Mouse (Mus musculus) B cell, adult 2 months (primary cell): Measurements from ENCODE around the gene Ngrn.

Experiments used
- DNase-seq, 2 experiments: peaks; one replicate each; pipeline ENCODE4 v3.0.0; 2022

Ngrn gene

DNA sequence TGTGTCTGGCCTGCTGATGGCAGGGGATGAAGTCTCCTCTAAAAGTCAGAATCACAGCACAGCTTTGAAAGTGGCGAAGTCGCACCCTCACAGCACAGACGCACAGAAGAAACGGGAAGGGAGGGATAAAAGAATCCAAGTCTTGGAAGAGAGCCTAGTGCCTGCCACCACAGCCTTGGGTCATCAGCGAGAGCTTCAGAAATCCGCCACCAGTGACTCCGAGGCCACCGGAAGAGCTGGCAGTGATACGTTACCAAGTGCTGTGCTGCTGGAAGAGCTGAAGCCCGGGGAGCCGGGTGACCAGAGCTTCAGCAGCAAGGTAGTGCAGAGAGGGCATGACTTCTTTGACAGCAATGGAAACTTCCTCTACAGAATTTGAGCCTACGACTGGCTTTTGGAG lies 3.6 kb downstream of the Ngrn start:
- no peak for DNase-seq

DNA sequence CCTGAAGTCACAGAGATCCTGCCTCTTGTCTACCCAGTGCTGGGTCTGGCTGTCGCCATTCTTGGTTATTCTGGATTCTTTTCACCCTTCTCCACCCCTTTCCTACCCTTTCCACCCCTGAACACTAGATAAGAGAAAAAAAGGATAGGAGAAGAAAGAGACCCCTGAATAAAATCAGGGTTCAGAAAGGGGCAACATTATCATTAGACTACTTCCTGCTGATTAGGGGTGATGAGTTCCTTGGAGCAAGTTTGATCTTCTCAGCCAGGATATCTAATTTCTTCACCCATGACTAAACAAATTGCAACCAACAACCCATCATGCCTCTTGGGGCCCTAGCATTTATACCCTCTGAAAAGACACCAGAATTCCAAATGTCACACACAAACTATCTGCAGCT lies 6.7 kb downstream of the Ngrn start:
- no peak for DNase-seq

DNA sequence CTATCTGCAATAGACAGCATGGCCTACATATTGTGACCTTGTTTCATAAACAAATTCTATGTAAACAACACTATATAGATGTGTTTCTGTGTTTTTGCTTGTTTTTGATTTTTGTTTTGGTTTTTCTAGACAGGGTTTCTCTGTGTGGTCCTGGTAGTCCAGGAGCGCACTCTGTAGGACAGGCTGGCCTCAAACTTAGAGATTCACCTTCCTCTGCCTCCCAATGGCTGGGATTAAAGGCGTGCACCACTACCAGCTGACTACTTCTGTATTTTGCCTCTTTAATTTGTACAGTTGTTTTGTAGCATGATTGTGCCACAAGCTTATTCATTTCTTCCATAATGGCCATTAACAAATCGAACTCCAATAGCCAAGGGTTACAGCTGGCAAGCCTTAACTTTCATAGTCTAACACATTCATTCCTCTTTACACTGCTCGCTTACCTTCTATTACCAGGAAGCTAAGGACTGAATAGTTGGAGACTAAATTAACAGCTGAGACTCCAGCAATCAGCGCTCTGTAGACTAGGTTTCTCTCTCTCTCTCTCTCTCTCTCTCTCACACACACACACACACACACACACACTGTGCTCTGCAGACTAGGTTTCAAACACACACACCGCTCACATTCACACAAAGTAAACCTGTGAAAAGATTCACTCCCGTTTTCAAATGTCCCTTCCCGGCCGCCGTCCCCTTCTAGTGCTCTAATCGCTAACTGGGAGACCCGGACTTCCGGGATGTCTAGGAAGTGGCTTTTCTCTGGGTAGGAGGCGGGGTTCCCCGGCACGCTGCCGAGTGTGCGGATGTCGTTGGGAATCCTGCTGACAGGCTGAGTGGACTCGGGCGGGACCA lies 8.1 kb downstream of the Ngrn start, which contains the start of gene Vps33b:
Gene Vps33b, plus strand, starts transcription at position 753 of the 854 bp plus-strand sequence.
- peak; percentile 92 to 94 for DNase-seq

DNA sequence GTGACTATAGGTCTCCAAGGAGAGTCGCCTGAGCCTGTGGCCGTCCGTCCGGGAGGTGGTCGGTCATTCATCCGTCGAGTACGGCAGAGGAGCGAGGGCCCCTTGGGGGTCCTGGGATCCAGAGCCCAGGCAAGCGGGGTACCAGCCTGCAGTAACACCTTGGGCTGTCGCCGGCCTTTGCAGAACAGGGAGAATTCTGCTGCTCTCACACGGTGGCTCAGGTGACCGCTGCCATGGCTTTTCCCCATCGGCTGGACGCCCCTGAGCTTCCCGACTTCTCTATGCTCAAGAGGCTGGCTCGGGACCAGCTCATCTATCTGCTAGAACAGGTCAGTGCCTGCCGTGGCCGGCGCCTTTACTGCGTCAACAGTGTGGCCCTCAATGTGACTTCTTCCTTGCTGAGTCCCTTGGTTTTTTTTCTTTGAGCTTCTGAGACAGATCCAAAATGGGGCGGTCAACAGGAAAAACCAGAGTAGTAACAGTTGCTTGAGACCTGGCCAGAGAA lies 8.8 kb downstream of the Ngrn start:
- DNase-seq = no peak

DNA sequence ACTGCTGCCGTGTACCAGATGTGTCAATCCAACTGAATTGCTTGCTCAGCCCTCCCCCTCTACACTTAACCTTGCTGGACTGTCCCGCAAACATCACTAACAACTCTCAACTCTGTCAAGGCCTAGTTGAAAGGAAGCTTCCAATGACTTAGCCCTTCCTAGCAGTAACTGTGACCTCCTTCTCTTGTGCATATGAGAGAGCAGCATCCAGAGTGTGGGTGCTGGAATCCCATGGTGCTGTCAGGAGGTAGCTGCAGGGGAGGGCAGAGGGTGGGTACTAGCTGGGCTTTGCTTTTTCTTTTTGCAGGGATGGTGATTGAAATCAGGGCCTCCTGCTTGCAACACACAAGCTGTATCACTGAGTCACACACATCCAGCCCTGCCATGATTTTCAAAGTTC lies 12.4 kb downstream of the Ngrn start:
- no peak for DNase-seq

DNA sequence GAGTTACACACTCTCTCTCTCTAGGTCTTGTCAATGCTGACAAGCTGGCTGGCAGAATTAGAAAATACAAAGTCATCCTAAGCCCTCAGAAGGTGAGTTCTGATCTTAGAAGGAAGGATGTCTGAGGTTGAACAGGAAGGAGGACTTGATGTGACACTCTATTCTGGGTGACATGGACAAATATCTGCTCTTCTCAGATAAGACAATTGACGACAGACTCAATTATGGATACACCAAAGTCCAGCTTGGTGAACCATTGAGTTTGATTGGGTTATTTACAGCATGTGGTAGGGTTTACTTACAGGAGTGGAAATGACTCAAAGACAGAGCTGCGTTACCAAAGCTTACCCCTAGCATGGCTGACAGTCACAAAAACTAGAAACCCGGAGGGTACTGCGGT lies 15.4 kb downstream of the Ngrn start:
- DNase-seq = no peak

DNA sequence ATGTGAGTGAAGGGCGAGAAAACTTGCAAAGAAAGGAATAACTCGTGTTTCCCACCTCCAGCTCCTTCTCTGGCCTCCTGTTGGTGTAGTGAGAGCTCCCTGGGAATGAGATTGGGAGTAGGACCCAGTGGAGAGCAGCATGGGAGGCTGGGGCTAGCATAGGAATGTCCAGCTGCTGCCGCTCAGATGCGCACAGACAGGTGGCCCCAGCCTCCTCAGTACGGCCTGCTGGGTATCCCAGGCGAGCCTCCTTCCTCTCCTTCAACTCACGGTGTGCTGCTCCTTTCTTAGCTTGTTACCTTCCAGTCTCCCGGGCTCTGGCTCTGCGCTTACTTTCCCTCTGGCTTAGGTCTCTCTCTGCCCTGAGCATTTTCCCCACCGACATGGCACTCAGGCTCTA lies 19.0 kb downstream of the Ngrn start:
- DNase-seq = no peak

DNA sequence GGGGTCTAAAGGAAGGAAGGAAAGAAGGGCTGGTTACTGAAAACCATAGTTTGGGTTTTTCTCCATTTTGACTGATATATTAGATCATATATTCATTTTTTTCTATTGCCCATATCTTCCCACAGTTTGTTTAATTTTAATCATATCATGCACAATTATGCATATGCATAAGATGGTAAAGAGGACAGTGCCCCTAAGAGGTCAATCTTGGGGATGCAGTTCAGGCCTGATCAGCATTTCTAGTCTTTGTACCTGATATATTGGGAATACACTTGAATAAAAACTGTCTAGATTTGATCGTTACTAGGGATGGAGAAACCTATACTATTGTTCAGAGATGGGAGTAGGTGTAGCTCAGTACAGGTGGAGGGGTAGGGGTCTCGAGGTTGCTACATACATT lies 20.0 kb downstream of the Ngrn start:
- DNase-seq = peak in 1 of 2 experiments; percentile 36

DNA sequence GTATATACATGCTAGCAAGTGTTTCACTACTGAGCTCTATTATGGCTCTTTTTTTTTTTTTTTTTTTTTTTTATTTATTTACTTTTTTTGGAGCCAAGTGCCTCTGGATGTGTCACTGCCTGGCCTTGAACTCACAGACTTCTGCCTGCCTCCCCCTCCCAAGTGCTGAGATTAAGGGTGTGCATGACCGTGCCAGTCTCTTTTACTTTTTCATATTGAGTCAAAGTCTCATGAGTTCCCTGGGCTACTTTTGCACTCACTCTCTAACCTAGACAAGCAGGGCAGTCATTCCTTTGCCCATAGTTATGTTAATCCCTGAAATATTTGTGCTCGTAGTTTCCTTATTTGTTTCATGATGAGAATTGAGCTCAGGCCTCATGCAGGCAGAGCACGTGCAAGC lies 20.6 kb downstream of the Ngrn start:
- DNase-seq = no peak

DNA sequence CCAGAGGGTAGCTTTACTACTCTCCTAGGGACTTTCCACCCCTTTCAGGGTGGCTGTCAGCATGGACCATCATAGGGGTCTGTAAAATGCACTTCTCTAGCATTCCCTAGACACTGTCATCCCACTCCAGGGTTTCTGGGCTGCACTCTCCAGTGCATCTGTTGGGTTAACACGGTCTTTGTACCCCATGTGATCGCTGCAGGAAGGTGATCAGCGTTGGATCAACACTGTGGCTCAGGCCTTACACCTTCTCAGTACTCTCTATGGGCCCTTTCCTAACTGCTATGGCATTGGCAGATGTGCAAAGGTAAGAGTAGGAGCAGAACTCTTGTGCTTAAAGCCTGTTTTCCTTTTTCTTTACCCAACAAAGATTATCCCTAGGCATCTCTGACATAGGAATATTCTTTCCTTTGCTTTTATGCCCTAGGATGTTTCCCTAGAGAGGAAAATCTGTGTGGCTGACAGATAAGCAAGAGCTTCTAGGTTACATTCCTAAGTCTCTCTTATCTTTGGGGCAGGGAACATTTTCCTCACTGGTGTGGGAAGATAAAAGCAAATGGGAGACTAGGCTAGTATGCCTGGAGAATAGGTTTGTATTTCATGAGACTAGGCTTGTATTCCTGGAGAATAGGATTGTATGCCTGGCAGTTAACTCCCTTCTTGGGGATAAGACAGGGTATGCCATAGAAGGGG lies 22.4 kb downstream of the Ngrn start:
- DNase-seq = no peak

DNA sequence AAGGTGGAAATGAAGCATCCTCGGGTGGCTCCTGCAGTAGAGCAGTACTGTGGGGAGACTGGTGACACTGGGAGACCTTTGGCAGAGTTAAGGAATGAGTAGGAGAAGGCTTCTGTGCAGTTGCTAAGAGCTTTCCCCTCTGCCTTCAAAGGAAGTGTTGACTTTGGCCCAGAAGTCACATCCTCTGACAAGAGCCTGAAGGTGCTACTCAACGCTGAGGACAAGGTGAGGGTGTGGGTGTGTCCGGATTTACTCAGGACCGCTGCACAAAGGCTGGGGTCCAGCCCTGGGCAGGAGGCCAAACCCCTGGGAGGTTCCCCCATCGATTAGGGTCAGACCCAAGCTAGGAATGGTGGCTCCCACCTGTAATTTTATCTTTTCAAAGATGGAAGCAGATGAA lies 23.4 kb downstream of the Ngrn start:
- no peak for DNase-seq

DNA sequence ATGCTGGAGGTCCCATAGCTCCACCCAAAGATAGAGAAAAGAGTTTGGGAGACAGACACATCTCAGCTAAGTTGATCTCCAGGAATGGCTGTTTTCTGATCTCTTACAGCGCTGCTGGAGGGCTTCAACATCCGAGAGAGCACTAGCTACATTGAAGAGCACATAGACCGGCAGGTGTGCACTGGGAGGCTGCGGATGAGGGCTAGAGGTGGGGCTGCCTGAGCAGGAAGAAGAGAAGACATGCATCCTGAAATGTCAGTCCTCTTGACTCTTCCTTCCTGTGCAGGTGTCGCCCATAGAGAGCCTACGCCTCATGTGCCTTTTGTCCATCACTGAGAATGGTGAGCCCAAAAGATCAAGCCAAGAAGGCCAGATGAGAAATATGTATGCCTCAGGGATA lies 24.7 kb downstream of the Ngrn start:
- no peak for DNase-seq

DNA sequence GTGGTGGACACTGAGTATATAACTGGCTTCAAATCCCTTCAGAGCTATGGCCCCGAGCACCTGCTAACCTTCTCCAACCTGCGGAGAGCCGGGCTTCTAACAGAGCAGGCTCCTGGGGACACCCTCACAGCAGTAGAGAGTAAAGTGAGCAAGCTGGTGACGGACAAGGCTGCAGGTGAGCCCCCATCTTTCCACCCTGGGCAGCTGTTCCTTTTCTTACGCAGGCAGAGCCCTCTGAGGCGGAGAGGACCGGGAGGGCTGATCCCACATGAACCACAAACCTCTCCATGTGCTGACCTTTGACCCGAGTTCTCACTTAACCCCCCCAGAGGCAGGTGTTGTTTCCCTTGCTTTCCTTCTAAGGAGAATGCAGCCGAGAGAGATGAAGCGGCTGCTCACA lies 26.7 kb downstream of the Ngrn start:
- no peak for DNase-seq

DNA sequence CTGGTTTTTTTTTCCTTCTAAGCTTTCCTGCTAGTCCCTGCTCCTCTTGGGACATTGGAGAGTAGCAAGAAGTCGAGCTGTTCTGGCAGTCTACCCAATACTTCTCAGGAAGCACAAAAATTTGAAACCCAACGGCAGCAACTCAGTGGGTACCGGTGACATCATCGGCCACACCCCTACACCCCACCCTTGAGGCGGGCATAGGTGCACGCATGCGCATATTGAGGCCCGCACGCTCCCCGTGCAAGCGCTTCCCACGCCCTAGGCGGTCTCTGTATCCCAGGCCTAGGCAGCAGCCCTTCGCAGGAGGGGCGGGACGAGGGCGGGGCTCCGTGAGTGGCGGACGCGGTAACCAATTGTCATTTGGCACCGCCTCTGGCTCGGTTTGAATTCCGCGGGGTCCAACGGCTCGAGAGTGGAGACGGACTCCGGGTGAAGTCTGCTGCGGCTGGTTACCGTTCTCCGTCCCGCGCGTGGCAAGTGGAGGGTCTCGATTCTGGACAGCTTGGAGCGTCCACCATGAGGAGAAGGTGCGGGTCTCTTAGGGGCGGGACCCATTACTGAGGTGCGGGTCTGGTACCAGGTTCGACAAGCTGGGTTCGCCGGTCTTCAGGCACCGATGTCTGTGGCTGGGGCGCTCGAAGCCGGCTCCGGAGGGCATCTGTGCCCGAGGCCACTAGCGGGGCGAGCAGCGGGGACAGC lies 33.2 kb downstream of the Ngrn start, which contains the start of gene Prc1:
Gene Prc1, plus strand, starts transcription at position 389 of the 702 bp plus-strand sequence.
- DNase-seq = peak; percentile 98 to 99

DNA sequence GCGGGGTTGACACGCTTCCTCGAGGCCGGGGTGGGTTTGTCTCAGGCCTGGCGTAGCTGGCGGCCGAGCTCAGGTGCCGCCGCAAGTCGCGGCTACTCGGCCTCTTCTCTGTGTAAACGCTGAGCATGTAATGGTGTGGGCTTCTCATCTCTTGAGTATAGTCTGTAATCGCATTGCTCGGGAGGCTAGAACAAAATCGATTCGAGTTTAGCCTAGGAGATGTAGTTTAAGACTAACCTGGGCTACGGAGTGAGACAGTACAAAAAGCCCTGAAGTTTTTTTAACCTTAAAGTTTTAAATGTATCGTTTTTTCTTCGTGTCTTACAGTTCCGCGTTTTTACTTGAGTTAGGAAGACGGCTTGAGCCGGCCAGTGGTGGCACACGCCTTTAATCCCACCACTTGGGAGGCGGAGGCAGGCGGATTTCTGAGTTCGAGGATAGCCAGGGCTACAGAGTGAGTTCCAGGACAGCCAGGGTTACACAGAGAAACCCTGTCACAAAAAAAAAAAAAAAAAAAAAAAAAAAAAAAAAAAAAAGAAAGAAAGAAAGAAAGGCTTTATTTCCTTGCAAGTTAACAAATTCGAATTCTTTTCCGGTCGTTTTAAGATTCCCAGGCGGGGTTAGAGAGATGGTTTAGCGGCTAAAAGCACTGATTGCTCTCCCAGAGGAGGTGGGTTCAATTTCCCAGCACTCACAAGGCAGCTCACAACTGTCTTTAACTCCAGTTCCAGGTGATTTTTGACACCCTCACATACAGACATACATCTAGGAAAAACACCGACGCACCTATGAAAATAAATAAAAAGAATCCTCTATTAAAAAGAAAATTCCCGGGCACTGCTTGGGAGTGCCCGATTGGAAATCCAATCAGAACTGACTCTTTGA lies 34.0 kb downstream of the Ngrn start:
- peak; percentile 10 to 14 for DNase-seq

DNA sequence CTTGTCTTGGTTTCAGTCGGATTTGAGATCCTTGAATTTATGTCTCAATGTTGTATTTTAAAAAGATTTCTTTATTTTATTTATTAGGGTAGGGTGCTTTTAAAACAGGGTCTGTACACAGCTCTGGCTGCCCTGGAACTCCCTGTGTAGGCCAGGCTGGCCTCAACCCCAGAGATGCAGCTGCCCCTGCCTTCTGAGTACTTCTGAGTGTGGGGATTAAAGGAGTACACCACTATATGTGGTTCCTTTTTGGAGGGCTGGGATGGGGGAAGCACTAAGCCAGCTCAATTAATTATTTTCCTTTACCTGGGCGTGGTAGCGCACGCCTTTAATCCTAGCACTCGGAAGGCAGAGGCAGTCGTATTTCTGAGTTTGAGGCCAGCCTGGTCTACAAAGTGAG lies 35.4 kb downstream of the Ngrn start:
- no peak for DNase-seq

DNA sequence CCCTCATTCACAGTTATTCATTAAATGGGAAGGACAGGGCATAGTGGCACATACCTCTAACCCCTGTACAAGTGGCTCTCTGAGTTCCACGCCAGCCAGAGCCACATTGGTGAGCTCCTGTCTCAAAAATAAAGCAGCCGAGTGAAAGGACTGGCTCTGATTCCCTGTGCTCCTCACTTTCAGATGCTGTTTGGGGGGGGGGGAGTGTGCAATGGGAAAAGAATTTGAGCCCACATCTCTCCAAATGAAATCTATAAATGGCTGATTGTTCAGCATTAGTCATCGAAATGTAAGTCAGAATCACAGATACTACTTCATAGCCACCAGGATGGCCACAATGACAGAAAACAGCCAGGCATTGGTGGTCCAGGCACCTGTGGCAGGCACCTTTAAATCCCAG lies 36.0 kb downstream of the Ngrn start:
- no peak for DNase-seq

DNA sequence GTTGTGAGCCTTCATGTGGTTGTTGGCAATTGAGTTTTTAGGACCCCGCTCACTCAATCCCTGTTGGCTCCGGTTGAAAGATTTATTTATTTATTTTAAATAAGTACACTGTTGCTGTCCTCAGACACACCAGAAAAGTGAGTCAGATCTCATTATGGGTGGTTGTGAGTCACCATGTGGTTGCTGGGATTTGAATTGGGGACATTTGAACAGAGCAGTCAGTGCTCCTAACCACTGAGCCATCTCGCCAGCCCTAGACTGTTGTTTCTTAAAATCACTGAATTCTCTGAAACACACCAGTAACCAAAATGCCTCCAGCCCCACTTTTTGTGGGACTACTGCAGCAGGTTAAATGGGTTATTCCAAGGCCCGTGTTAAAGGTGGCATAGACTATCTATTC lies 37.7 kb downstream of the Ngrn start:
- DNase-seq = no peak

DNA sequence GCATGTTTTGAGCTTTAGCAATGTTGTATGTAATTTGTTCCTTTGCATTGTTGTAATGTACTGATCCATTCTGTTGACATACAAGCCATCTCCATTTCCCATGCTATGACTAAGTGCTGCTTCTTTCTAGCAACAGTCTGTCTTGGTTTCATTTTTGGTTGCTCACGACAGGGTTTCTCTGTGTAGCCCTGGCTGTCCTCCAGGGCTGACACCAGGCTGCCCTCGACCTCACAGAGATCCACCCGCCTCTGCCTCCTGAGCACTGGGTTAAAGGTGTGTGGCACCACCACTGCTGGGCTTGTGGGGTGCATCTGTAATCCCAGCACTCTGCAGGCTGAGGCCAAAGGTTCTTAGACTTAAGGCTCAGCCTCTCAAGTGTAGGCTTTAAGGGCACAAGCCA lies 38.6 kb downstream of the Ngrn start:
- no peak for DNase-seq

DNA sequence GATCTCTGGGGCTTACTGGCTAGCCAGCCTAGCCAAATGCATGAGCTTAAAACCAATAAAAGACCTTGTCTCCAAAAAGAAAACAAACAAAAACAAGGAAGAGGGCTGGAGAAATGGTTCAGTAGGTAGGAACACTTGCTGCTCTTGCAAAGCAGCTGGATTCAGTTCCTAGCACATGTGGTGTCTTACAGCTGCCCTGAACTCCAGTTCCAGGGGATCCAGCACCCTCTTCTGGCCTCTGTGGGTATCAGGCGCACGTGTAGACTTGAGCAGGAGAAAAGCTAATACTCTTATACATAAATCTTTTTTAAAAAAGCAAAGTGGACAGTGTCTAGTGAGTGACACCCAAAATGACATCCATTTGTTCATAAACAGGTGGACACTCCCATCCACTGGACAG lies 40.5 kb downstream of the Ngrn start:
- DNase-seq = no peak

DNA sequence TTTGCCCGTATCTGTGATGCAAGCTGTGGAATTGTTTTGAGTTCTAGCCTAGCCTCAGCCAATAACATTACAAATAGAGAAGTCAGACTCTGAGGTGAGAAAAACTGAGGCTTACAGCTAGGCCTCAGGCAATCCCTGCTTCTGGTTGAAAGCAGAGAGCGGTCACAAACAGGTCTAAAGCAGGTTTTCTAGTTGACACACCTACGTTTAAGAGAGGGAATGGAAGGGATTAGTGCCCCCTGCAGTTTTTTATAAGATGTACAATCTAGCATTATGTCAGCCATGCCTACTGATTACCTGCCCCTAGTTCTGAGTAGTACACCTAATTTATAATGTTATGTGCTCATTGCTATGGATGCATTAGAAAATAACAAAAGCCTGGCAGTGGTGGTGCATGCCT lies 46.8 kb downstream of the Ngrn start:
- DNase-seq = no peak

DNA sequence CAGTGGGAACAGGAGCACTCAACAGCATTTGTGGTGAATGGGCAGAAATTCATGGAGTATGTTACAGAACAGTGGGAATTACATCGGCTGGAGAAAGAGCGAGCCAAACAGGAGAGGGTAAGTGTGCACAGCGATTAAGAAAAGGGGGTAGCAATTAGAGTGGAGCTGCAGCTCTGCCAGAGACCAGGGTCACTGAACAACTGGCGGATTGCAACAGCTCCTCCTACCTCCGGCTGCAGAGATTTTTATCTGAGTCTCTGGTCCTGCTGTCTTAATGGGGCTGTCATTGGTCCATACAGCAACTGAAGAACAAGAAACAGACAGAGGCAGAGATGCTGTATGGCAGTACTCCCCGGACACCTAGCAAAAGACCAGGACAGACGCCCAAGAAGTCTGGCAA lies 49.8 kb downstream of the Ngrn start:
- DNase-seq = no peak
